Mouse (Mus musculus) embryonic fibroblast, embryonic 13.5 days (primary cell): Measurements from ENCODE around the gene Il2ra. TPM values are rescaled to one million over a fixed set of nuclear protein-coding genes. Genes with fewer than 3 reads are reported as not detected.

Experiments
- H3K27ac ChIP-seq: 2 replicates; pipeline ENCODE4 v1.5.1; 2012; ENCODE audit warnings: low read length, control low read depth, inconsistent platforms; ENCODE audit not compliant: insufficient read depth
- H3K4me1 ChIP-seq: 2 replicates; pipeline ENCODE4 v1.6.1; 2011; ENCODE audit warnings: low read length; ENCODE audit not compliant: control insufficient read depth, insufficient read depth
- H3K4me3 ChIP-seq: 2 replicates; pipeline ENCODE4 v1.5.1; 2011; ENCODE audit warnings: mild to moderate bottlenecking, control low read depth, low read length; ENCODE audit not compliant: insufficient read depth
- CTCF ChIP-seq: IDR thresholded peaks from 2 replicates; pipeline ENCODE4 v1.5.1; 2011; ENCODE audit warnings: mild to moderate bottlenecking, control low read depth, low read length, moderate library complexity, borderline replicate concordance; ENCODE audit not compliant: insufficient read depth
- POLR2A ChIP-seq: IDR thresholded peaks from 2 replicates; pipeline ENCODE4 v1.6.1; 2011; ENCODE audit warnings: low read depth, mild to moderate bottlenecking, control low read depth, low read length, moderate library complexity
- polyA plus RNA-seq: library from polyadenylated mRNA; stranded (reverse); fragments of >200 nt; gene quantifications from 2 replicates; pipeline ENCODE4 v1.2.4, GENCODE M21; 2011; ENCODE audit warnings: low read depth; ENCODE audit not compliant: missing spikeins, insufficient read length

Il2ra gene
- polyA plus RNA-seq, 1 experiment, result not detected

DNA sequence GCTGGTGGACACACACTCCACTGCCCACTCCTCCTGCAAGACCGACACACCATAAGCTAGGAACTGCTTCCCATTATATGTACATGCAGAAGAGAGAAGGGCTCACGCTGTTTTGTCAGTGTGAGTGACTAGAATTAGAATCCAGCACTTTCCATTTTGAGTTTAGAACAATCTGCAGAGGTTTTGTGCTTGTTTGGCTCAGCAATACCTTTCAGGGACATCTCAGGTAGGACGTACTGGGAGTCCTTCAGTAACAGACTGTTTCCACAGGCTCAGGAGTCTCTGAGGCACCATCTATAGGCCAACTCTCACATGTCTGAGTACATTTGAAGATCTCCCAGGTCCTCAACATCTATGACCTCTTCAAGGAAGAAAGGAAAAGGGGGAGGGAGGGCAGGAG is 9.6 kb downstream of the Il2ra start:
- TF ChIP-seq POLR2A, result no peak
- H3K27ac ChIP-seq, result no peak overlapping the region
- no peak overlapping the region for H3K4me3 ChIP-seq
- H3K4me1 ChIP-seq, result no peaks in the 10 kb centered on the region; the same call in 1 of the 2 replicates

DNA sequence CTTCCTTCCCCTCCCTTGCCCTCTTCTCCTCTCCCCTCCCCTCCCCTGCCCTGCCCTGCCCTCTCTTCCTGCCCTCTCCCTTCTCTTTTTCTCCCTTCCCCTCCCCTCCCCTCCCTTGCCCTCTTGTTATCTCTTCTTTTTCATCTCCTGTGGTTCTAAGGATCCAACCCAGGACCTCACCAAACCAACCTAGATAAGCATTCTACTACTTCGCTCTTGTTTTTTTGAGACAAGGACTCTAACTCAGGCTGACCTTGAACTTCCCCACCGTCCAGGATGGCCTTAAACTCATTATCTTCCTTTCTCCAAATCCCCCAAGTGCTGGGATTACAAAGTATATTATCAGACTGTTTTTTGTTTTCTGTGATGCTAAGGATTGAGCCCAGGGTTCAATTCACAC is 10.2 kb downstream of the Il2ra start:
- no peak overlapping the region for H3K4me3 ChIP-seq
- TF ChIP-seq POLR2A, result no peak
- no peak for TF ChIP-seq CTCF
- H3K27ac ChIP-seq, result no peak overlapping the region
- H3K4me1 ChIP-seq, result no peaks in the 10 kb centered on the region; the same call in 1 of the 2 replicates

DNA sequence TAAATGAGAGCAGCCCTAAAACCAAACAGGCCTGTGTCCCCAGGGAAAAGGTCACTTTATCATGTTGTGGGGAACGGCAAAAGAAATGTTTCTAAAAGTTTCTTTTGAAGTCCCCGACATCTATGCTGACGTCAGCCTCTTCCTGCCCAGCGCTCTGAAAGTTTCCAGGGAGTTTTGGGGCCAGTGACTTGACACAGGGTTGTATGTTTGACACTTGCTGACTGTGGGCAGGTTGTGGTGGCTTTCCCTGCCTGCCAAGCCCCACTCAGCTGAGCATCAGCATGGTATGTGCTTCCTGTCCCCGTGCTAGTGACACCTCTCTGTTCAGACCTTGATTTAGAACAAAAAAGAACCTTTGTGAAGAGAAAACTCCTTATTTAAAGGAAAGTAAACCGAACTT is 10.7 kb downstream of the Il2ra start:
- no peak overlapping the region for H3K27ac ChIP-seq
- H3K4me1 ChIP-seq, result no peaks in the 10 kb centered on the region; the same call in 1 of the 2 replicates
- H3K4me3 ChIP-seq, result no peak overlapping the region
- no peak for TF ChIP-seq POLR2A
- TF ChIP-seq CTCF, result no peak

DNA sequence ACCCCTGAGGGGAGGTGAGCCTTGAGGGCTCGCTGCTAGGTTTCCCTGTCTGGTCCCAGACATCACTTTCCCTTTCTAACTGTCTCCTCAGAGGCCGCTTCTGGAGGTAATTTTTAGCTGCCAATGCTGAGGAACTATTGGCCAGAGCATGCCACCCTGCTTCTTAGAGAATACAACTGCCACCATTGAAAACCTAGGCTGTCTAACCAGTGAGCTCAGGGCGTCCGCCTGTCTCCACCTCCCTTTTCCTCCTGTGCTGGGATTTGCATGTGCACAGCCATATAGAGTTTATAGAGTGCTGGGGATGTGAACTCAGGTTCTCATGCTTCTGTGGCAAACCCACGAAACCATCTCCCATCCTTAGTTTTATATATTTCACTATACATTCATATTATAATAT is 11.2 kb downstream of the Il2ra start:
- Histone ChIP-seq H3K27ac (no peak overlapping the region), H3K4me1 (no peaks in the 10 kb centered on the region; the same call in 1 of the 2 replicates), H3K4me3 (no peak overlapping the region)
- TF ChIP-seq POLR2A (no peak), CTCF (no peak)

DNA sequence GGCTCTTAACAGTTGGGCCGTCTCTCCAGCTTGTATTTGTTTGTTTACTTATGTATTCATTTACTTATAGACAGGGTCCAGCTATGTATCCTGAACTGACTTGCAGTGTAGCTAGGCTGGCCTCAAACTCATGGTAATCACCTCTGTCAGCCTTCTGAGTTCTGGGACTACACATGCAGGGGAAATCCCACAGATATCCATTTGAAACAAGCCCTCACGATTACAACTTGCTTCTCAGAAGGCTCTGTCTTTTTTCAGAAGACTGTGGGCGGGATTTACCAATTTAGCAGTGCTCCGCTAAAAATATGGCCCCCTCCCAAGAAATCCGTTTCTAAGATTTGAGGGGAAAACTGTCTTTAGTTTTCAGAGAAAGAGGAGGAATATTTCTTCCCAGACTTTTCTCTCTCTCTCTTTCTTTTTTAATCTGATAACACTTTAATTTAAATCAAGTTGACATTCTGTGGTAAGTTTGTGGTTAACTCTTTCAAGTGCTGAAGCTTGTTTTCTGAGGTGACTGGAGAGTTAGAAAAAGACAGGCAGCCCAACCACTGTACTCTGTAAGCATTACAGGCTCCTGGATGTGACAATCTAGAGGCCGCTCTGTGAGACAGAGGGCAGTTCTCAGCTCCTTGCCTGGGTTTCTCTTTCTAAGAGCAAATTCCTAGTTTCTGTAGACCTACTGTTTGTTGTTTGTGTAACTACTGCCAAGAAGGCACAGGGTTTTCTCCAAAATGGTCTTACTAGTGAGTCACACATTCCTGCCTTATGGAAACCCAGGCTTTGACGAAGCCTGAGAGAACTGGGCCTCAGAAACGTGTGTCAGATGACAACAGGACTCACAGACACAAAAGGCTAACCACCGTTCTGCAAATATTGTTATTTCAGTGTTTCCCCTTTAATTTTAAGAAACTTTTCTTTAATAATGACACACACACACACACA is 12.7 kb downstream of the Il2ra start:
- H3K4me1 ChIP-seq, result no peaks in the 10 kb centered on the region; the same call in 1 of the 2 replicates
- no peak overlapping the region for H3K4me3 ChIP-seq
- TF ChIP-seq POLR2A (no peak), CTCF (no peak)
- peak overlapping the region; percentile 32; the same call in 1 of the 2 replicates for H3K27ac ChIP-seq

DNA sequence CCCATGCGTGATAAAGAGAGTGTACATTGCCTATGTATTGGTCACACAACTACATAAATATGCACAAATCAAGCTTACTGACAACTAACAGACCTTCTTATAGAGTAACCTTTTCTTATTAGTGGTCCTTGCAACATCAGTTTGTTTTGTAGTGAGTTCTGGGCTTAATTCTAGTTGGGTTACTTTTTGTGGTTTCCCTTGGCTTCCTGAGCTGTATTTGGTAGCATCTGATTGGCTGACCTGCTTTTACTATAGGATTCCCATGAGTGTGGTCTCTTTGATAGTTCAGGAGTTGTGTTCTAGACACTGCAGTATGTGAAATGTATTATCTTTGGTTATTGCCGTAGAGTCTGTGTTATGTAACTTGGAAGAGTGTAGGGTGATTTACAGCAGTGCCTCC is 15.0 kb downstream of the Il2ra start:
- TF ChIP-seq CTCF (no peak), POLR2A (no peak)
- no peak overlapping the region for H3K4me3 ChIP-seq
- H3K4me1 ChIP-seq, result no peaks in the 10 kb centered on the region; the same call in 1 of the 2 replicates
- no peak overlapping the region for H3K27ac ChIP-seq

DNA sequence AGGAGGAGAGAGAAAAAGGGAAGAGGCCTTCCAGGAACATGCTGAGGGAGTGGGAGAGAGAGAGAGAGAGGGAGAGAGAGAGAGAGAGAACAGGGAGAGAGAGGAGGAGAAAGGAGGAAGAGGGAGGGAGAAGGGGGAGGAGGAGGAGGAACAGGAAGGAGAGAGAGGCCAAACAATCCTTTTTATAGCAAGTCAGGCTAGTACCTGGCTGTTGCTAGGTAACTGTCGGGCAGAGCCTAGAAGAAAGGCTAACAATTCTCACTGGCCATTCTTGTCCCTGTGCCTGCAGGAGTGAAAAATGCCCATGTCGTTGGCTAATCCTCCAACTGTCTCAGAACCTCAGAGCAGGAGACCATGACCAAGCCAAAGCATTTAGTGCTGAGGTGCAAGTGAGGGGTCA is 16.7 kb downstream of the Il2ra start:
- no peaks in the 10 kb centered on the region; the same call in 1 of the 2 replicates for H3K4me1 ChIP-seq
- TF ChIP-seq POLR2A (no peak), CTCF (no peak)

DNA sequence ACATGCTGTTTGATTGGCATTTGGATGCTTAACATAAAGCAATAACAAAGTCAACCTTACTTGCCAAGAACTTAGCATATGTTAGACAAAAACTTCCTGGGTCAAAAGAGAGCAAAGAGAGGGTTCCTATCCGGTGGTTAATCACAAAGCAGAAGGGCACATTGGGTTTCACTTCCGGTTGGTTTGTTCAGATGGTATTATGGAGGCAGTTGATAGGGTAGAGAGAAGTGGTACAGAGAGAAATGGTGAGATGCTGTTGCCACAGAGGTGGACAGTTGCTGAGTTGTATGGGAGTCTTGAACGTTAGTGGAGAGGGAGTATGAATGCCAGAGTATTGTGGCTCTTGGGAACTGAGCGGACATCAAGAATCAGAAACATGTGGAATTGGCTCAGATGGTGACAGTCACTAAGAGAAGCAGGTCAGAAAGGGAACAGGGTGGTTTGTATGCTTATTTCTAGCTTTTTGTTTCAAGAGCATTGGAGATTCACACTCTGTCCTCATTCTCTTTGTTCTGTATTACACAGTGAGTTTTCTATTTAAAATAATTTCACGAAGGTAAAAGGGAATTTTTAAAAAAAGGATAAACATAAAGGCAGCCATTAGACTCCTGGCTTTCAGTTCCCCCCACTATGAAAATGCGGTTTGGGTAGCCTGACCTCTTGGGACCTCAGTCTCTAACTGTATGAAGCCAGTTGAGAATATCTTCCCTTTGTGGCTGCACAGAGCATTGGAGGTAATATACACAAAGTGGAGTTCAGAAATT is 19.7 kb downstream of the Il2ra start:
- TF ChIP-seq CTCF (no peak), POLR2A (no peak)
- Histone ChIP-seq H3K4me1 (no peaks in the 10 kb centered on the region; the same call in 1 of the 2 replicates), H3K27ac (no peak overlapping the region), H3K4me3 (no peak overlapping the region)

More for the DNA sequence above, 16.7 kb downstream of the Il2ra start:
- H3K4me3 ChIP-seq, result no peak overlapping the region
- H3K27ac ChIP-seq, result no peak overlapping the region

DNA sequence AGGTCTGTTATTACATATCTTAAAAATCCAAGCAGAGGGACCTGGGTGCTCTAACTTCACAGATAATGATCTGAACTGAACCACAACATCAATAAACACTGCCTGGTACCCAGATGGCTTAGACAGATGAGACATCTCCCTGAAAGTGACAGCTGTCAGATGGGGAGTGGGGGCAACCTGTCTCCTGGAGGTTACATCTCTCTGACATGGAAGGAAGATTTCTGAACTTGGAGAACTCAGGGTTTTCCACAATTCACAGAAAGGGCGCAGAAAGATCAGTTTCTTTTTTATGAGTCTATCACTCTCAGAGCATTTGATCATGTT is 20.3 kb downstream of the Il2ra start:
- Histone ChIP-seq H3K27ac (no peak overlapping the region), H3K4me3 (no peak overlapping the region), H3K4me1 (no peaks in the 10 kb centered on the region; the same call in 1 of the 2 replicates)
- TF ChIP-seq POLR2A, result no peak

DNA sequence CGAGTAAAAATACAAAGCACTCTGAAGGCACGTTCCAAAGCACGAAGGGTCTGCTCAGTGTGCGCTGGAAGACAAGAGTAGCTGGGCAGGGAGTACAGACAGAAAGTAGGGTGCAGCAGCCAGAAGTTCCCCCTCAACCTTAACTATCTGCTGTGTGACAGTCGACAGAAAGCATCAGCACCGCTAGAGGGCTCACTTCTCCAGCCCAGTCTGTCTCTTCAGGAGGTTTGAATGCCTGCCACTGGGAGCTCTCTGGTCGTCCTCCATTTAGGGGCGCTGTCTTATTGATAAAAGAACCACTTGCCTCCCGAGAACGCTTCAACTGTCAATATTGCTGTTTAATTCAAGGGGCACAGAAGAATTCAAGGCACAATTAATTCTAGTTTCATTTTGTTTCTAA is 21.4 kb downstream of the Il2ra start:
- no peak overlapping the region for H3K27ac ChIP-seq
- no peak for TF ChIP-seq POLR2A
- TF ChIP-seq CTCF, result peak; percentile 76; the same call in 1 of the 2 replicates
- no peak overlapping the region for H3K4me3 ChIP-seq

More for the DNA sequence above, 21.4 kb downstream of the Il2ra start:
- H3K4me1 ChIP-seq, result no peaks in the 10 kb centered on the region; the same call in 1 of the 2 replicates
